Mouse (Mus musculus) heart, embryonic 11.5 days (tissue): ENCODE results near the gene Clec2i. TPM values are rescaled to one million over a fixed set of nuclear protein-coding genes. Genes with fewer than 3 reads are reported as not detected.
"Not testable (repeated sequence)": the region's sequence is repeated elsewhere in the genome, so short reads cannot be mapped to it uniquely, and the experiment has no call there.

Source experiments
- ATAC-seq: fragments of 200-750 bp; cut with Nextera tagmentation; replicated peaks from 2 replicates; pipeline ENCODE4 v1.8.0; 2017; ENCODE audit warnings: moderate library complexity; ENCODE audit not compliant: insufficient number of reproducible peaks, low FRiP score, low TSS enrichment
- H3K27ac ChIP-seq: fragments of 300-500 bp; sonication (generic); 2 replicates; pipeline ENCODE4 v1.5.1; 2014; ENCODE audit warnings: mild to moderate bottlenecking, low read depth, low read length
- H3K27me3 ChIP-seq: fragments of 300-500 bp; sonication (generic); 2 replicates; pipeline ENCODE4 v1.6.1; 2014; ENCODE audit warnings: mild to moderate bottlenecking, low read length, mixed read lengths; ENCODE audit not compliant: control insufficient read depth, insufficient read depth
- H3K36me3 ChIP-seq: fragments of 300-500 bp; sonication (generic); 2 replicates; pipeline ENCODE4 v1.6.1; 2014; ENCODE audit warnings: mild to moderate bottlenecking, low read length, moderate library complexity, mixed read lengths; ENCODE audit not compliant: control insufficient read depth, insufficient read depth
- H3K4me1 ChIP-seq: fragments of 300-500 bp; sonication (generic); 2 replicates; pipeline ENCODE4 v1.6.1; 2014; ENCODE audit warnings: low read length; ENCODE audit not compliant: control insufficient read depth, insufficient read depth
- H3K4me2 ChIP-seq: fragments of 300-500 bp; sonication (generic); 2 replicates; pipeline ENCODE4 v1.6.1; 2014; ENCODE audit warnings: mild to moderate bottlenecking, moderate library complexity
- H3K4me3 ChIP-seq: fragments of 300-500 bp; sonication (generic); 2 replicates; pipeline ENCODE4 v1.5.1; 2014; ENCODE audit warnings: low read depth, low read length
- H3K9ac ChIP-seq: fragments of 300-500 bp; sonication (generic); 2 replicates; pipeline ENCODE4 v1.6.1; 2014; ENCODE audit warnings: mild to moderate bottlenecking, low read depth, low read length, moderate library complexity
- H3K9me3 ChIP-seq: fragments of 300-500 bp; sonication (generic); replicated peaks from 2 replicates; pipeline ENCODE4 v1.6.1; 2016; ENCODE audit warnings: low read length; ENCODE audit not compliant: control insufficient read depth
- WGBS: fragments of 180-500 bp; shearing (Covaris S2); extraction: QIAGEN DNeasy Blood & Tissue Kit; methylation state at CpG from one replicate; pipeline ENCODE4 v1.1.7; 2014; ENCODE audit not compliant: insufficient replicate concordance; 5-methylcytosine and 5-hydroxymethylcytosine counted together
- microRNA-seq: library from miRNA; unstranded; fragments of <30 nt; microRNA quantifications from one replicate; pipeline ENCODE4, GENCODE M21; 2016; ENCODE audit warnings: borderline number of aligned reads
- polyA plus RNA-seq: library from polyadenylated mRNA; unstranded; fragments of >200 nt; fragmentation: Nextera tagmentation; extraction: Ambion mirVana; gene quantifications from 2 replicates; pipeline ENCODE4 v1.2.1, GENCODE M21; 2014

Clec2i gene
- polyA plus RNA-seq, 1 experiment from 2014 or later: not detected

GRCm38 (mm10) chr6:128933050-128933449, 45.7 kb downstream of the Clec2i start:
- Histone ChIP-seq H3K27ac (no peak overlapping the region), H3K4me3 (no peak overlapping the region), H3K9ac (no peak overlapping the region), H3K9me3 (no peaks in the 10 kb centered on the region), H3K4me2 (no peak overlapping the region), H3K27me3 (no peaks in the 10 kb centered on the region), H3K36me3 (no peaks in the 10 kb centered on the region), H3K4me1 (no peaks in the 10 kb centered on the region)
- no peak for ATAC-seq
- 76% methylated on average over 2 of the region's 2 CpGs for WGBS

GRCm38 (mm10) chr6:128934081-128934480, 46.7 kb downstream of the Clec2i start, which contains the start of gene Clec2g:
TSS of gene Clec2g (plus strand) at chr6:128934381.
- WGBS: 81% methylated on average over 4 of the region's 4 CpGs
- not testable (repeated sequence) for H3K9ac ChIP-seq, H3K9me3 ChIP-seq, H3K27ac ChIP-seq, H3K27me3 ChIP-seq, ATAC-seq, H3K4me1 ChIP-seq, H3K36me3 ChIP-seq, H3K4me2 ChIP-seq, H3K4me3 ChIP-seq

GRCm38 (mm10) chr6:128935889-128936665, 48.7 kb downstream of the Clec2i start:
- H3K27ac ChIP-seq, ATAC-seq, H3K36me3 ChIP-seq, H3K4me2 ChIP-seq, H3K27me3 ChIP-seq, H3K4me3 ChIP-seq, H3K9ac ChIP-seq, H3K9me3 ChIP-seq, H3K4me1 ChIP-seq: not testable (repeated sequence)
- WGBS: 77% methylated on average over 4 of the region's 13 CpGs

- 0 out of 2 replicates have a peak, but pooled peaks have one; percentile 26 for ATAC-seq
These were observed 54.4 kb downstream of the Clec2i start for GRCm38 (mm10) chr6:128941646-128942421.

GRCm38 (mm10) chr6:128945564-128945963, 58.2 kb downstream of the Clec2i start:
- Histone ChIP-seq H3K4me1 (no peaks in the 10 kb centered on the region), H3K9me3 (no peaks in the 10 kb centered on the region), H3K4me2 (no peak overlapping the region), H3K9ac (no peak overlapping the region), H3K36me3 (no peaks in the 10 kb centered on the region), H3K27ac (no peak overlapping the region), H3K4me3 (no peak overlapping the region), H3K27me3 (no peaks in the 10 kb centered on the region)
- WGBS: 70% methylated on average over 3 of the region's 3 CpGs
- ATAC-seq: no peak

More at GRCm38 (mm10) chr6:128941646-128942421, 54.4 kb downstream of the Clec2i start:
- Histone ChIP-seq H3K9ac (no peak overlapping the region), H3K9me3 (no peaks in the 10 kb centered on the region), H3K27ac (no peak overlapping the region), H3K36me3 (no peaks in the 10 kb centered on the region), H3K4me2 (no peak overlapping the region), H3K4me3 (no peak overlapping the region), H3K4me1 (no peaks in the 10 kb centered on the region), H3K27me3 (no peaks in the 10 kb centered on the region)
- 73% methylated on average over 5 of the region's 5 CpGs for WGBS

Small RNAs within 50 kb of the gene (microRNA-seq; reads per million reads assigned to microRNA genes)
- not detected for gene Gm27336

Other genes with a start within 250 kb of the Clec2i start
- not detected in 2 replicates for gene Clec2h, start 225.2 kb upstream of the Clec2i start, polyA plus RNA-seq
- not detected in 2 replicates for gene Klrb1, start 164.5 kb upstream of the Clec2i start, polyA plus RNA-seq
- gene Klrb1c, start 98.4 kb upstream of the Clec2i start, polyA plus RNA-seq: not detected in 2 replicates
- gene Gm44511, start 61.3 kb upstream of the Clec2i start, polyA plus RNA-seq: not detected in 2 replicates
- not detected in 2 replicates for gene Klrb1b, start 61.3 kb upstream of the Clec2i start, polyA plus RNA-seq
- gene BC035044, start 3.5 kb downstream of the Clec2i start, polyA plus RNA-seq: 0.69 and 0.73 TPM in 2 replicates
- not detected in 2 replicates for gene Clec2g, start 46.8 kb downstream of the Clec2i start, polyA plus RNA-seq
- 0.40 TPM in 1 of 2 replicates, not detected in the other for gene Klrb1f, start 158.3 kb downstream of the Clec2i start, polyA plus RNA-seq
- not detected in 2 replicates for gene Clec2e, start 213.3 kb downstream of the Clec2i start, polyA plus RNA-seq